Mouse (Mus musculus) embryonic fibroblast, embryonic 13.5 days (primary cell): ENCODE measurements around the gene Pam16.

ENCODE experiments used
- CTCF ChIP-seq: IDR thresholded peaks from 2 replicates; pipeline ENCODE4 v1.5.1; 2011; ENCODE audit warnings: mild to moderate bottlenecking, control low read depth, low read length, moderate library complexity, borderline replicate concordance; ENCODE audit not compliant: insufficient read depth
- POLR2A ChIP-seq: IDR thresholded peaks from 2 replicates; pipeline ENCODE4 v1.6.1; 2011; ENCODE audit warnings: low read depth, mild to moderate bottlenecking, control low read depth, low read length, moderate library complexity

- TF ChIP-seq CTCF, result peak; percentile 89
- TF ChIP-seq POLR2A, result no peak
These were observed 42.5 kb upstream of the Pam16 start for GRCm38 (mm10) chr16:4667190-4667808.
